Mouse (Mus musculus) limb, embryonic 13.5 days (tissue): ENCODE results near the gene Rad51b. TPM values are rescaled to one million over a fixed set of nuclear protein-coding genes. Genes with fewer than 3 reads are reported as not detected.

Experiments used
- ATAC-seq: fragments of 200-750 bp; cut with Nextera tagmentation; 2 replicates; pipeline ENCODE4 v1.8.0; 2017; ENCODE audit warnings: low read depth, moderate number of reproducible peaks, moderate TSS enrichment; ENCODE audit not compliant: low FRiP score
- H3K27ac ChIP-seq: fragments of 300-500 bp; sonication (generic); 2 replicates; pipeline ENCODE4 v1.5.1; 2015; ENCODE audit warnings: inconsistent platforms, mild to moderate bottlenecking, moderate library complexity
- H3K27me3 ChIP-seq: fragments of 300-500 bp; sonication (generic); 2 replicates; pipeline ENCODE4 v1.6.1; 2015; ENCODE audit warnings: mild to moderate bottlenecking, inconsistent platforms
- H3K36me3 ChIP-seq: fragments of 300-500 bp; sonication (generic); 2 replicates; pipeline ENCODE4 v1.6.1; 2015; ENCODE audit warnings: inconsistent platforms, mild to moderate bottlenecking, moderate library complexity
- H3K4me1 ChIP-seq: fragments of 300-500 bp; sonication (generic); 2 replicates; pipeline ENCODE4 v1.6.1; 2015; ENCODE audit warnings: inconsistent platforms
- H3K4me2 ChIP-seq: fragments of 300-500 bp; sonication (generic); replicated peaks from 2 replicates; pipeline ENCODE4 v1.6.1; 2015; ENCODE audit warnings: inconsistent platforms, mild to moderate bottlenecking, moderate library complexity
- H3K4me3 ChIP-seq: fragments of 300-500 bp; sonication (generic); 2 replicates; pipeline ENCODE4 v1.5.1; 2015; ENCODE audit warnings: moderate library complexity, mild to moderate bottlenecking, inconsistent platforms
- H3K9ac ChIP-seq: fragments of 300-500 bp; sonication (generic); 2 replicates; pipeline ENCODE4 v1.6.1; 2015; ENCODE audit warnings: mild to moderate bottlenecking, inconsistent platforms
- H3K9me3 ChIP-seq: fragments of 300-500 bp; sonication (generic); 2 replicates; pipeline ENCODE4 v1.6.1; 2016; ENCODE audit warnings: inconsistent platforms
- WGBS: fragments of 180-500 bp; shearing (Covaris S2); methylation state at CpG from one replicate; pipeline ENCODE4 v1.1.7; 2015; 5-methylcytosine and 5-hydroxymethylcytosine counted together
- polyA plus RNA-seq: library from polyadenylated mRNA; unstranded; fragments of >200 nt; fragmentation: Nextera tagmentation; extraction: Ambion mirVana; gene quantifications from 2 replicates; pipeline ENCODE4 v1.2.1, GENCODE M21; 2015

Rad51b gene
- polyA plus RNA-seq, 1 experiment from 2014 or later, result 7.6 TPM

DNA sequence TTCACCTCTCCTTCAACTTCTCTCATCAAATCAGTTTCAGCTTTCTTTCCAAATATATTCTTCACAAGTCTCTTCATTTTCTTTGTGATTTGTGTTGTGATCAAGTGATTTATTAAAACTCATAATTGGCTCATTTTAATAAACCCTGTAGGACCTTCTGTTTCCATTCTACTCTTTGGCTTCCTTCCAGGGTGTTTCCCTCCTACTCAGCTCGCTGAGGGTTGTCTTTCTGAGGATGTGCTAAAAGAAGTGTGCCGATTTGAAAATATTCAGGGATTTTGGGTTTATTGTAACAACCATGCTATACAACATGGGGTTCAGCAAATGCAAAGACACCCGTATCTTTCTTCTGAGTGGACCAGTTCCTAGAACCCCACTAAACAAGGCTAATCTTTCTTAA lies 361.8 kb downstream of the Rad51b start:
- H3K4me1 ChIP-seq, result peaks cover 51% of the 10 kb centered on the region
- no peak overlapping the region for H3K9ac ChIP-seq
- H3K36me3 ChIP-seq, result no peaks in the 10 kb centered on the region
- no peak overlapping the region for H3K27ac ChIP-seq
- no peaks in the 10 kb centered on the region for H3K27me3 ChIP-seq
- WGBS, result 79% methylated on average over 3 of the region's 3 CpGs
- H3K9me3 ChIP-seq, result no peaks in the 10 kb centered on the region
- H3K4me2 ChIP-seq, result no peak overlapping the region
- H3K4me3 ChIP-seq, result no peak overlapping the region
- no peak for ATAC-seq

DNA sequence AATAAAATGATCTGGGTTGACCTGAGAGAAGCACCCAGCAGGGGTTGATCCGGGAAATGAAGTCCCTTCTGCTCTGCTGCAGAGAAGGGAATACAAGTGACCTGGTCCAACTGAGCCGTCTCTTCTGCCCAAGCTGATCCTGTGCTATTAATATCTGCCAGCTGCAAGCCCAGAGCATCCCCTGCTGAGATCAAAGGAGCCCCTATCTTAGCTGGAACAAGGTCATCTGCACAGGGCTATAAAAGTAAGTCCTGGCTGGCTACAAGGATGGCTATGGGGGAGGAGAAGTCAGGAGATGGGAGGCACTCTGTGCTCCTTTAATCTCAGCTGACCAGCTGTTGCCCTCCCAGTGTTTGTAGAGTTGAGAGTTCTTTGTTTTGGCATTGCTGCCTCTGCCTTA lies 364.2 kb downstream of the Rad51b start:
- no peak overlapping the region for H3K4me3 ChIP-seq
- peak; percentile 59; the same call in 1 of the 2 replicates for ATAC-seq
- no peak overlapping the region for H3K9ac ChIP-seq
- no peaks in the 10 kb centered on the region for H3K36me3 ChIP-seq
- peaks cover 57% of the 10 kb centered on the region for H3K4me1 ChIP-seq
- H3K27me3 ChIP-seq, result no peaks in the 10 kb centered on the region
- H3K27ac ChIP-seq, result peak overlapping the region; percentile 59
- no peaks in the 10 kb centered on the region for H3K9me3 ChIP-seq
- no peak overlapping the region for H3K4me2 ChIP-seq
- WGBS, result 9% methylated on average over 2 of the region's 2 CpGs

DNA sequence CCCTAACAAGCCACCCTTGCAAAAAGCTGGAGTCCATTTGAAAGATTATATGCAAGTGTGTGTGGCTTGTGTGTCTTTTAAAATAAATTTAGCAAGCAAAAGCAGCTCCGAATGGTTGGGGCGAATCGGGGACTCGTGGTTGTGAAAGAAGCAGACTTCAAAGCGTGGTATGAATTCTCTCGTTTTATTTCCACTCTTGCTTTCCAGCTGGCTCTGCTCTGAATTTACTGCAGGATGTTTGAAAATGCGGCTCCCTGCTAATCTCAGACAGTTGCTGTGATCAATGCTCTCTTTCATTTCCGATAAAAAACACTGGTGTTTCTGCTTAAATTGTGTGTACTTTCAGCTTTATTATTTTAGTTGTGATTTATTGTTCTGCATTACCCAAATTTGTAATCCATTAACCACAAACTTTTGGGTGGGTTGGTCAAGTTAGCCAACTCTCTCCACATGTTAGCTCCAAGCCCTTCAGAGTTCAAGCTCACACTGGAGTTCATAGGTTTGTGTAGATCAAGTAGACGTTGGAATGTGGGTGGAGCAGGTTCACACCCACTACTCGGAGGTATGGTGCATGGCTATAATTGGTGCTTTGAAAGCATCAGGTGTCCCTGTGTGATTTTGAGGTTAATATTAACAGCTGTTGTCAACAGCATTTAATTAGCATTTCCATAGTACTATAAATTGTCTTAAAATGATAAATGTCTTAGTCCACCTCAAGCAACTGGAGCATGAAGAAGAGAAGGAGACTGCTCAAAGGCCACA lies 366.2 kb downstream of the Rad51b start:
- H3K9me3 ChIP-seq, result peaks cover 7% of the 10 kb centered on the region; the same call in 1 of the 2 replicates
- H3K9ac ChIP-seq, result no peak overlapping the region
- 7% methylated on average over 10 of the region's 10 CpGs for WGBS
- H3K4me3 ChIP-seq, result no peak overlapping the region
- H3K27ac ChIP-seq, result peak overlapping the region; percentile 72
- H3K4me2 ChIP-seq, result peak overlapping the region; percentile 31
- peak; percentile 49 for ATAC-seq
- no peaks in the 10 kb centered on the region for H3K36me3 ChIP-seq
- peaks cover 48% of the 10 kb centered on the region for H3K4me1 ChIP-seq
- no peaks in the 10 kb centered on the region for H3K27me3 ChIP-seq

DNA sequence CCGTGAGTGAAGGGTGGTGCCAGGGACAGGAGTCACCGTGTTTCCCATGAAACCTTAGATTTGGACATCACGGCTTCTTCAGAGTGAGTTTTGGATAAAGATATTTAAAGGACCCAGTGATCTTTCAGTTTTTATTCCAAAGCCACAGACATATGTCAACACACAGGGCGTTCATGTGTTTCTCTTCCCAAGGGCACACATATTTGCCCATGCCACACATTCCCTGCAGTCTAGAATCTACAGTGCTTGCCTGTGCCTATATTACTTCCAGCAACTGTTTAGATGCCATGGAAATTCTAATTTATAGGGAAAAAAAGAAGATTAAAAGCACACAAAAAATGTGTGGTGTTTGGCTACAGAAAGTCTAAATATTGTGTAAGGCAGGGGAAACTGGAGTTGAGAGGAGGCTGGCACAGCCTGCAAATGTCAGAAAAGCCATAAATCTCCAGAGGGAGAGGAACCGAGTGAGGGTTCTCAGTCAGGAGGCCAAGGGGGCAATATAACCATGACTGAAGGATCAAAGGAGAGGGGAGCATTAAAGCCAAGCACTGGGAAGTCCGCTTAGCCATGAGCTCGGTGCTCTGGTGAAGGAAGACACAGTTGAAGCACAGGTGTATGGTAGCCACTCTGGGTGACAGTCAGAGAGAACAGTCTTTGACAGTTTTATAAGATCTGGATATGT lies 367.0 kb downstream of the Rad51b start:
- 43% methylated on average over 7 of the region's 7 CpGs for WGBS
- Histone ChIP-seq H3K4me1 (peaks cover 43% of the 10 kb centered on the region), H3K27me3 (no peaks in the 10 kb centered on the region), H3K4me2 (no peak overlapping the region), H3K9me3 (peaks cover 7% of the 10 kb centered on the region; the same call in 1 of the 2 replicates), H3K27ac (peak overlapping the region; percentile 72), H3K9ac (no peak overlapping the region), H3K4me3 (no peak overlapping the region), H3K36me3 (no peaks in the 10 kb centered on the region)
- 0 out of 2 replicates have a peak, but pooled peaks have one; percentile 24 for ATAC-seq

DNA sequence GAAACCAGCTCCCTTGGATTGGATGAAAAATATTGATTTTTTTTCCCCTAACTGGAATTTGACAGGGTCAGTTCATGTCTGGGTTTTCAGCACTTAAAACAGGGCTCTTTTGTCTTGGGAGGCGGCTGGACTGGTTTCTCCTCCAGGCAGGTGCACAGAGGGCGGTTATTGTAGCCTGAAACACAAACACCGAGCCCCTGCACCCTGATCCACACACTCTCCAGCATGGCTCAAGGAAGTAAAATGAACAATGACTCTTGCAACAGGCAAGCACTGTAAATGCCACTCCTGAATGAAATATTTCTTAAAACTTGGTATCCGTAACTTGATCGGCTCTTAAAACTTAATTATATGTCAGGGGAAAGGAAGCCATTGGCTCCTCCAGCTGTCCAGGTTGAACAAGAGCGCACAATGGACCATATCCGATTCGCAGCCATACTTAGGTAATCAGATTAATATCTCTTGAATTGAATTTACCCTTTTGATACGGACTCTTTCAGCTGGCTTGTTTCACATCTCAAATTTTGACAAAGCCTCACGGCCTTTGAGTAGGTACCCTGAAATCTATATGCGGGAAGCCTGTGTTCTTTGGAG lies 377.9 kb downstream of the Rad51b start:
- Histone ChIP-seq H3K36me3 (no peaks in the 10 kb centered on the region), H3K9ac (no peak overlapping the region), H3K4me2 (peak overlapping the region; percentile 49), H3K4me3 (no peak overlapping the region), H3K4me1 (peaks cover 48% of the 10 kb centered on the region), H3K27me3 (no peaks in the 10 kb centered on the region), H3K27ac (peak overlapping the region; percentile 87), H3K9me3 (no peaks in the 10 kb centered on the region)
- WGBS, result 29% methylated on average over 11 of the region's 11 CpGs
- ATAC-seq, result peak; percentile 74

DNA sequence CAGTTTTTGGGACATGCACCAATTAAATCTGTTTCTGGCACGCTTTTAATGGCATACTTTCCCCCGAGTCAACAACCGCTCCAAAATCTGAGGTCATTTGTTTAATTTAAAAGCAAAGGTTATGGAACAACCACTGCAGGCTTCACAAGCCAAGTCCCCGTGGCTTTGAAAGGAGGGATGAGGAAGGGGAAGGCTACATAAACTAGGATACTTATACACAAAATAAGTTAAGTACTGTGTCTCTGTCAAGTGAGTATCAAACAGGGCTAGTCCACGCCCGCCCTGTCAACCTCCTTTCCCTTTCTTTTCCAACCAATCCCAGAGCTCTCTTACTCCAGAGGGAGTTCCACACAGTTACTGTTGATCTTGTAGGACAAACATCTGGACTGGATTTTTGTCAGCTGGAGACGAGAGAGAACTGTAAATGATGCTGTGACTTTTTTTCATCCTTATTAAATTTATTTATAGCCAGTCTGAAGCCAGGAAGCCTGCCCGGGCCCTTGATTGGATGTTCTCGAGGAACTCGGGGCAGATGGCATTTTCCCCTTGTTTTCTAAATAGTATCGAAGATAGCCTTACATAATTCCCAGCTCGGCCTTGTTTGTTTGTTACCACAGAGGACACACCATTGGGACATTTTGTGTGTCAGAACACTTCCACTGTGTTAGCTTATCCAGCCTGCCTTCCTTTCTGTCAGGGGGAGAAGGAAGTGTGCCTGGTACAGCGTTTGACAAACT lies 378.5 kb downstream of the Rad51b start:
- Histone ChIP-seq H3K27me3 (no peaks in the 10 kb centered on the region), H3K27ac (peak overlapping the region; percentile 87), H3K36me3 (no peaks in the 10 kb centered on the region), H3K4me3 (no peak overlapping the region), H3K9ac (no peak overlapping the region), H3K4me2 (peak overlapping the region; percentile 49), H3K9me3 (no peaks in the 10 kb centered on the region), H3K4me1 (peaks cover 54% of the 10 kb centered on the region)
- ATAC-seq, result peak; percentile 87
- 13% methylated on average over 13 of the region's 13 CpGs for WGBS

DNA sequence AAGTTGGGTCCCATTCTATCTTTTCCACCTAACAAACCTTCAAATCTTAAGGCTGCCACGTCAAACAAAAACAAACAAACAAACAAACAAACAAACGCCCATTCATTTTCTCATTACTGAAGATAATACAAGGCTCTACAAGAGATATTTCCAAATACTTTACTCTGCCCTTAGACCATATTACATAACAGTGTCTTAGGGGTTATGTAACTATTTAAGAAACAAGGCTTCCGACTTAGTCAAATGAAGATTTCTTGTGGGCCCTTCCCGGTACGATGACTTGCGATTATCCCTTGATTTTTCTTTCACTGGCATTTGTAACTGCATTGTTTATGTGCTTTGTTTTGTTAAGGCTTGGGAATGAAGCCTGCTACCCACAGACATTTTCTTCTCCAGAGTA lies 379.2 kb downstream of the Rad51b start:
- H3K36me3 ChIP-seq, result no peaks in the 10 kb centered on the region
- no peaks in the 10 kb centered on the region for H3K27me3 ChIP-seq
- 81% methylated on average over 6 of the region's 6 CpGs for WGBS
- peak overlapping the region; percentile 49 for H3K4me2 ChIP-seq
- peak overlapping the region; percentile 87 for H3K27ac ChIP-seq
- no peak overlapping the region for H3K9ac ChIP-seq
- H3K9me3 ChIP-seq, result no peaks in the 10 kb centered on the region
- no peak for ATAC-seq
- H3K4me1 ChIP-seq, result peaks cover 61% of the 10 kb centered on the region
- H3K4me3 ChIP-seq, result no peak overlapping the region

DNA sequence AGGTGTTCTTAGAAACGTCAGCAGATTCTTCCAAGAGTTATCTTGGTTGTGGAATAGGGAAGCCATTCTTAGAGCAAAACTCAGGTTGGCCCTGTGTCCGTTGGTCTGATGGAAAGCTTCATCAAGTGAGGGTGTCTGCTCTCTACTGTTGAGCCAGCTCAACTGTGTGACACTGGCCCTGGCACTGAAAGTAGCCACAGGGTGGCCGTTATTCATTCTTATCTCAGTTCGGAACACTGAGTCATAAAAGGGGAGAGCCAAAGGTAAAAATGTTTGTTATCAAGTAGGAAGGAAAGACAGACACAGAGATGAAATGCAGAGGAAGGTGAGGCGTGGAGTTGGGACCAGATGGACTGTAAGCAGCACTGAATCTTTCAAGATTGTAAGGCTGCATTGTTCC lies 379.8 kb downstream of the Rad51b start:
- peak overlapping the region; percentile 87; the same call in 1 of the 2 replicates for H3K27ac ChIP-seq
- H3K4me3 ChIP-seq, result no peak overlapping the region
- WGBS, result 63% methylated on average over 5 of the region's 5 CpGs
- no peak overlapping the region for H3K4me2 ChIP-seq
- no peaks in the 10 kb centered on the region for H3K36me3 ChIP-seq
- no peak for ATAC-seq
- no peaks in the 10 kb centered on the region for H3K27me3 ChIP-seq
- no peaks in the 10 kb centered on the region for H3K9me3 ChIP-seq
- no peak overlapping the region for H3K9ac ChIP-seq
- H3K4me1 ChIP-seq, result peaks cover 62% of the 10 kb centered on the region

DNA sequence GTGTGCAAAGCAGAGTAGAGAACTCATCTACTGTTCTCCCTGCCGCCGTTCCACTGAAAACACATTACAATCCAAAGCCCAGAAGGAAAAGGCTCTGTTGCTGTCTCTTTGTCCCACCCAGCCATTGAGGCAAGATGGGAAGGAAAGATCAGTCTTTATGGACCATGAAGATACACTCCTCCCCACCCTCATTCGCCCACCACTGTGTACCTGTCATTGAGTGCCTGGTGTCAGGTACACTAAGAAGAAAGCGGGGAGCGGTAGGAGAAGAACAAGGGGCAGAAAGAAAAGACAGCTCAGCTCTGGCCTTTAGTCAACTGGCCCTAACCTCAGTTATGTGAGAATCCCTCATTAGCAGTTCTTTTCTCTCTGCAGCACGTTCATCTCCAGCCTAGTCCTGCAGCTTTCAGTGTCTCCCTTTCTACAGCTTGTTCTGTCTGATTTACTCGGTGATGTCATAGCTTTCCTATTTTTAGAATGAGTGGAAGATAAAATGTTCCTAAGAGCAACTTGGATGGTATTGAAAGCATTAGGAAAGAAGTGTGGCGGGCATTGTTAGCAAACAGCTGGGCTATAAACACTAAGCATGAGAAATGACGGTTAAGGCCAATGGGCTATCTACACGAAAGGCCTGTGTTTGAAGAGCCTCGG lies 382.3 kb downstream of the Rad51b start:
- Histone ChIP-seq H3K9ac (no peak overlapping the region), H3K4me3 (no peak overlapping the region), H3K9me3 (no peaks in the 10 kb centered on the region), H3K4me2 (no peak overlapping the region), H3K36me3 (no peaks in the 10 kb centered on the region), H3K27ac (peak overlapping the region; percentile 22), H3K4me1 (peaks cover 78% of the 10 kb centered on the region), H3K27me3 (no peaks in the 10 kb centered on the region)
- no peak for ATAC-seq
- 69% methylated on average over 11 of the region's 11 CpGs for WGBS

DNA sequence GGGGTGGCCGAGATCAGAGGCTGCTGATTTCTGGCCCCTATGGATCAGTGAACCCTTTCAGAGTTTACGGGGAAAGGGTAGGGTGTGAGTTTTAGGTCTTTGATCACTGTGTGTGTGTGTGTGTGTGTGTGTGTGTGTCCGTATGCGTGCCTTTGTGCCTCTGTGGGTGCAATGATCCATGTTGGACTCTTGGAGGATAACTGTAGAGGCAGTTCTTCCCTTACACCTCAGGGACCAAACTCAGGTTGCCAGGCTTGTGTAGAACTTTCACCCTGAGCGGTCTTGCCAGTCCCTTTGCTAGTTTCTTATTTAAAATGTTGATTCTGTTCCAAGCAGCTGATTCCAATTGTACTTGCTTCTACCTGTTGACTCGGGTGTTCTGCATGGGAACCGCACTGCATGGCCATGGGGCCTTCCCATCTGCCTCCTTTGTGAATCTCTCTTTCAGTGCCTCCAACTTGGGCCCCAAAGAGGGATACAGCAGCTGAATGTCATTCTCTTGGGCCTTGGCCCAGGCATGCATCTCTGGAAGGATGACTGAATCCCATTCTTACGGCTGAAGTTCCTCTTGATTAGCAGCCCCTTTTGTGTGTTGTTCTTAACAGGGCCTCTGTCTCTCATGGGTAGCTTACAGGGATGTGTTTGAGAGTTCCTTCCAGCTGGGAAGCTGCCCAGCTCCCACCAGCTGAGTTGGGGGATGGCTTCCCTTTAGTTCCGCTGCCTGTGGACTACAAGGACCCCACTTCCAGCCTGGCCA lies 383.0 kb downstream of the Rad51b start:
- Histone ChIP-seq H3K4me3 (no peak overlapping the region), H3K4me1 (peaks cover 70% of the 10 kb centered on the region), H3K27me3 (no peaks in the 10 kb centered on the region), H3K27ac (no peak overlapping the region; the same call in 1 of the 2 replicates), H3K9me3 (no peaks in the 10 kb centered on the region), H3K4me2 (no peak overlapping the region), H3K9ac (no peak overlapping the region), H3K36me3 (no peaks in the 10 kb centered on the region)
- no peak for ATAC-seq
- 66% methylated on average over 9 of the region's 9 CpGs for WGBS

DNA sequence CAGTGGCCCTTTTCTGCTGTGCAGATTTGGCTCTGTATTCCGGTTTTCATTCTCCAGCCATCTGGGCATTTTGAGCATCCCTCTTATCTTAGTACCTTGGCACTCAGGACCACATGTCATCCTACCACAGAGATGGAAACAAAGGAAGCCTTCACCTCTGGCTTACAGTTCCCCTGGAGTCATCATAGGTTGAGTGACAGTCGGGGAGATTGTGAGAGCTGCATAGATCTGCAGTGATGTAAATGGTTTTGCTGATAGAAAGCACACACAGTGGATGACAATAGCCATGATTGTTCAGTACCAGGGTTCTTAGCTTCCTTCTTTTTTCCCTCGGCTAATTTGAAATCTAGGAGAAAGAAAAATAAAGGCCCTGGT lies 383.6 kb downstream of the Rad51b start:
- 71% methylated on average over 3 of the region's 3 CpGs for WGBS
- no peak overlapping the region for H3K9ac ChIP-seq
- no peaks in the 10 kb centered on the region for H3K36me3 ChIP-seq
- ATAC-seq, result no peak
- H3K4me2 ChIP-seq, result no peak overlapping the region
- no peak overlapping the region for H3K4me3 ChIP-seq
- no peak overlapping the region; the same call in 1 of the 2 replicates for H3K27ac ChIP-seq
- no peaks in the 10 kb centered on the region for H3K9me3 ChIP-seq
- peaks cover 65% of the 10 kb centered on the region for H3K4me1 ChIP-seq
- H3K27me3 ChIP-seq, result no peaks in the 10 kb centered on the region
